Mouse (Mus musculus): ENCODE data around the gene Chrd. TPM values are rescaled to one million over a fixed set of nuclear protein-coding genes. Genes with fewer than 3 reads are reported as not detected.

Gene Chrd
- polyA plus RNA-seq, 1 experiment = 7.2 TPM

DNA sequence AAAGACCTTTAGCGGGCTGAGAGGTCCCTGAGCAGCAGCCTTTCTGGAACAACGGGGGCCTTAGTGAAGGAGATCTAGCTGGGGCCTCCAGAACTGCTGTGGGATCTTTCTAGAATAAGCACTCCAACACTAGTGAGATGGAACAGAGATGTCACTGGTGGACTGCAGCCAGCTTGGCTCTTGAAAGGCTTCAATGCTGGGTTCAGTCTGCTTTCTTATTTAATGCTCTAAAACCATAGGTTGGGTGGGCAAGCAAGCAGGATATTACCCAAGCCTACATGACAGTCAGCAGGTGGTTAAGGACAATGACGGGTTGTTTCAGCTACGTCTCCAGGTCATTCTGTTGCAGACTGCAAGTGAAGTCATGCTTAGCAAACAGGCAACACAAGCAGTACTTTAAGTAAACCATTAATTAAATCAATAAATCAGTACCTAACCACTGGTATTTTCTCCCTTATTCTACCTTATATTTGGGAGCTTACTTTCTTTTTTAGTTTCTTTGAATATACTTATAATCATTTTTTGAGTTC is 48.2 kb downstream of the Chrd start:
- Histone ChIP-seq H3K27me3 (replicated peaks; ENCODE audit: control insufficient read depth, insufficient read depth, low read length) (no peaks in the 10 kb centered on the region), H3K4me1 (ENCODE audit: control insufficient read depth, insufficient read depth, low read length) (no peaks in the 10 kb centered on the region; the same call in 1 of the 2 replicates), H3K36me3 (ENCODE audit: control insufficient read depth, insufficient read depth, low read length) (no peaks in the 10 kb centered on the region), H3K27ac (ENCODE audit: insufficient read depth, low read depth, low read length) (peak overlapping the region; percentile 13; the same call in 1 of the 2 replicates), H3K4me3 (ENCODE audit: insufficient read depth, low read depth, low read length) (no peak overlapping the region)
- TF ChIP-seq POLR2A (IDR thresholded peaks at IDR 0.05; ENCODE audit: low read depth, low read length) (no peak), CTCF (conservative IDR thresholded peaks at IDR 0.05; ENCODE audit: insufficient read depth, insufficient read length, low read depth, low read length) (no peak)
- 47% methylated on average over 4 of the region's 4 CpGs for WGBS
- DNase-seq = peak; percentile 73

- WGBS = 68% methylated on average over 2 of the region's 2 CpGs
These were observed 51.0 kb downstream of the Chrd start for GRCm38 (mm10) chr16:20783891-20784290.

DNA sequence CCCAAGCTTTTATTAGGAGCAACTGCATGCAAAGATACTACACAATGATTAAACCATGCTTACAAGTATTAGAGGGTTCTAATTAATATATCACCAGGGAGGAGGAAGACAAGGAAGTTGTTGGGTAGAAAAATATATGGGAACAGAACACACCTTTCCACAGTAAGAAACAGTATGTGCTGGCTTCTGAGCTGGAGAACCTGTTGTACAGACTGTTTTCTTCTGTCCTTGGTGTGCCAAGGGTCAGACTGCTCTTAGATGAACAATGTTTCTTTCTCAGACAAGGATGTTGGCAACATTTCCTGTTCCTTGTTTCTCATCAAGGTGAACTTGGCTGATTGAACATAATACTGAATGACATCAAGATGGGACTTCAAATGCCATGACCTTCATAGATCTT is 51.8 kb downstream of the Chrd start:
- Histone ChIP-seq H3K36me3 (ENCODE audit: control insufficient read depth, insufficient read depth, low read length) (no peaks in the 10 kb centered on the region), H3K27me3 (replicated peaks; ENCODE audit: control insufficient read depth, insufficient read depth, low read length) (no peaks in the 10 kb centered on the region), H3K4me3 (ENCODE audit: insufficient read depth, low read depth, low read length) (no peak overlapping the region), H3K27ac (ENCODE audit: insufficient read depth, low read depth, low read length) (no peak overlapping the region; the same call in 1 of the 2 replicates), H3K4me1 (ENCODE audit: control insufficient read depth, insufficient read depth, low read length) (no peaks in the 10 kb centered on the region; the same call in 1 of the 2 replicates)
- TF ChIP-seq POLR2A (IDR thresholded peaks at IDR 0.05; ENCODE audit: low read depth, low read length) (no peak), CTCF (conservative IDR thresholded peaks at IDR 0.05; ENCODE audit: insufficient read depth, insufficient read length, low read depth, low read length) (no peak)
- DNase-seq = peak; percentile 4

More at GRCm38 (mm10) chr16:20783891-20784290, 51.0 kb downstream of the Chrd start:
- no peak overlapping the region for H3K4me3 ChIP-seq (ENCODE audit: insufficient read depth, low read depth, low read length)
- H3K27ac ChIP-seq (ENCODE audit: insufficient read depth, low read depth, low read length) = no peak overlapping the region
- H3K36me3 ChIP-seq (ENCODE audit: control insufficient read depth, insufficient read depth, low read length) = no peaks in the 10 kb centered on the region
- no peaks in the 10 kb centered on the region; the same call in 1 of the 2 replicates for H3K4me1 ChIP-seq (ENCODE audit: control insufficient read depth, insufficient read depth, low read length)
- TF ChIP-seq CTCF (conservative IDR thresholded peaks at IDR 0.05; ENCODE audit: insufficient read depth, insufficient read length, low read depth, low read length) (no peak), POLR2A (IDR thresholded peaks at IDR 0.05; ENCODE audit: low read depth, low read length) (no peak)
- DNase-seq = peak; percentile 50
- no peaks in the 10 kb centered on the region for H3K27me3 ChIP-seq (replicated peaks; ENCODE audit: control insufficient read depth, insufficient read depth, low read length)

DNA sequence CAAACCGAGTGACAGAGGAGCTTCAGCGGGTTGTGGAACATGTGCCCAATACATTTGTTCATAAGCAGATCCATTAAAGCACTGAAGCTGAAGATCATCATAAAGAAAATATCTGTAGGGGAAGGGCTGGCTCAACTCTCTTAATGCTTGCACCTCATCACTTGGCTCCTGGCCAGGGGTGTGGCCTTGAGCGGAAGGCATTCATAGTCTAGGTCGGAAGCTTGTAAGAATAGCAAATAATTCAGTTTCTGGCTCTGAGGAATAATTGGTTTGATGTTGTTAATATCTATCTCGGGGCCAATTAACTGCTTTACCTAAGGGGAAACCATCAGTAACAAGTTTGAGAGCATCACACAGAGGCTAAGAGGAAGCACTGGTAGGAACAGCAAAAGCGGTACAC is 53.6 kb downstream of the Chrd start:
- Histone ChIP-seq H3K27me3 (replicated peaks; ENCODE audit: control insufficient read depth, insufficient read depth, low read length) (no peaks in the 10 kb centered on the region), H3K4me1 (ENCODE audit: control insufficient read depth, insufficient read depth, low read length) (no peaks in the 10 kb centered on the region; the same call in 1 of the 2 replicates), H3K4me3 (ENCODE audit: insufficient read depth, low read depth, low read length) (no peak overlapping the region), H3K36me3 (ENCODE audit: control insufficient read depth, insufficient read depth, low read length) (no peaks in the 10 kb centered on the region), H3K27ac (ENCODE audit: insufficient read depth, low read depth, low read length) (no peak overlapping the region)
- WGBS = 77% methylated on average over 6 of the region's 6 CpGs
- no peak for DNase-seq
- no peak for TF ChIP-seq POLR2A (IDR thresholded peaks at IDR 0.05; ENCODE audit: low read depth, low read length)
- no peak for TF ChIP-seq CTCF (conservative IDR thresholded peaks at IDR 0.05; ENCODE audit: insufficient read depth, insufficient read length, low read depth, low read length)

DNA sequence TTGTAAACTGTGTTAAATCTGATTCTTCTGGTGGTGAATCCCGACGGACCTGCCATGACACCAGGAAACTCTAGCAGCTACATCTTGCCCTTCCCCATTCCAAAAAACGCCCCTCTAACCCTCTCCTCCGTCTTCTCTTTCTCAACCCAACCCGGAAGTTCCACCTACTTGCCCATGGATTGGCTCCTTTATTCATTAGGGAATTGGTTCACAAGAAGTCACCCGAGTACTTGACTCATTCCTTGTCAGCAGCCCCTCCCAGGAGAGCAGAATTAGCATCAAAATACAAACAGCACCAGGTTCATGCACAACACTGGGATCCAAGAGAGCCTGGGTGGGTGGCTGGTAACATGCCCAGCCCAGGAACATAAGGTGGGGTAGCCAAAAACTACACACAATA is 58.9 kb downstream of the Chrd start:
- TF ChIP-seq POLR2A (IDR thresholded peaks at IDR 0.05; ENCODE audit: low read depth, low read length) (no peak), CTCF (conservative IDR thresholded peaks at IDR 0.05; ENCODE audit: insufficient read depth, insufficient read length, low read depth, low read length) (no peak)
- WGBS = 48% methylated on average over 6 of the region's 6 CpGs
- DNase-seq = no peak
- Histone ChIP-seq H3K36me3 (ENCODE audit: control insufficient read depth, insufficient read depth, low read length) (no peaks in the 10 kb centered on the region), H3K27ac (ENCODE audit: insufficient read depth, low read depth, low read length) (no peak overlapping the region), H3K4me1 (ENCODE audit: control insufficient read depth, insufficient read depth, low read length) (no peaks in the 10 kb centered on the region), H3K27me3 (replicated peaks; ENCODE audit: control insufficient read depth, insufficient read depth, low read length) (no peaks in the 10 kb centered on the region), H3K4me3 (ENCODE audit: insufficient read depth, low read depth, low read length) (no peak overlapping the region)

Other genes with a start within 250 kb of the Chrd start
- gene Eif2b5, start 234.3 kb upstream of the Chrd start, polyA plus RNA-seq (2012; rRNA removed) = 30.4 and 33.9 TPM in 2 replicates
- 33.5 and 37.4 TPM in 2 replicates for gene Dvl3, start 216.1 kb upstream of the Chrd start, polyA plus RNA-seq (2012; rRNA removed)
- 639 and 682 TPM in 2 replicates for gene Ap2m1, start 197.6 kb upstream of the Chrd start, polyA plus RNA-seq (2012; rRNA removed)
- 39.0 and 45.1 TPM in 2 replicates for gene Abcf3, start 184.6 kb upstream of the Chrd start, polyA plus RNA-seq (2012; rRNA removed)
- 0.14 and 0.33 TPM in 2 replicates for gene Vwa5b2, start 143.7 kb upstream of the Chrd start, polyA plus RNA-seq (2012; rRNA removed)
- 16.4 and 18.1 TPM in 2 replicates for gene Eef1akmt4, start 121.5 kb upstream of the Chrd start, polyA plus RNA-seq (2012; rRNA removed)
- 0.30 TPM in 1 of 2 replicates, not detected in the other for gene Gm49333, start 121.5 kb upstream of the Chrd start, polyA plus RNA-seq (2012; rRNA removed)
- gene Alg3, start 121.4 kb upstream of the Chrd start, polyA plus RNA-seq (2012; rRNA removed) = 21.8 and 23.2 TPM in 2 replicates
- 5.4 and 5.8 TPM in 2 replicates for gene Camk2n2, start 111.8 kb upstream of the Chrd start, polyA plus RNA-seq (2012; rRNA removed)
- gene Ece2, start 103.3 kb upstream of the Chrd start, polyA plus RNA-seq (2012; rRNA removed) = 0.37 TPM in 1 of 2 replicates, not detected in the other
- 90.4 and 96.9 TPM in 2 replicates for gene Psmd2, start 81.5 kb upstream of the Chrd start, polyA plus RNA-seq (2012; rRNA removed)
- gene Eif4g1, start 64.8 kb upstream of the Chrd start, polyA plus RNA-seq (2012; rRNA removed) = 262 and 316 TPM in 2 replicates
- 3.6 and 4.7 TPM in 2 replicates for gene Fam131a, start 39.9 kb upstream of the Chrd start, polyA plus RNA-seq (2012; rRNA removed)
- gene Polr2h, start 15.5 kb upstream of the Chrd start, polyA plus RNA-seq (2012; rRNA removed) = 14.0 and 22.4 TPM in 2 replicates
- gene Clcn2, start 15.4 kb upstream of the Chrd start, polyA plus RNA-seq (2012; rRNA removed) = 21.4 and 33.1 TPM in 2 replicates
- 17.1 and 17.7 TPM in 2 replicates for gene Thpo, start 1.4 kb downstream of the Chrd start, polyA plus RNA-seq (2012; rRNA removed)

Measured in kidney, adult 2 months (tissue).